Mouse (Mus musculus) ES-E14 (cell line): Measurements from ENCODE around the gene Gne.

Source experiments
- HCFC1 ChIP-seq: IDR thresholded peaks from 2 replicates; pipeline ENCODE4 v1.6.1; 2012; ENCODE audit warnings: low read length, inconsistent platforms, borderline replicate concordance; ENCODE audit not compliant: insufficient read depth
- ZNF384 ChIP-seq: IDR thresholded peaks from 2 replicates; pipeline ENCODE4 v1.6.1; 2012; ENCODE audit warnings: low read depth, low read length, inconsistent platforms

- no peak for TF ChIP-seq ZNF384
- no peak for TF ChIP-seq HCFC1
Measured at GRCm38 (mm10) chr4:44106297-44106821, 22.4 kb upstream of the Gne start.
